Mouse (Mus musculus) B cell, adult 2 months (primary cell): Measurements from ENCODE around the gene Cnn2.
A peak's percentile ranks its signal among the peaks of the same experiment; 100 is the strongest.
"Not testable (repeated sequence)": the region's sequence is repeated elsewhere in the genome, so short reads cannot be mapped to it uniquely, and the experiment has no call there.

Source experiments
- DNase-seq, 2 experiments: peaks; one replicate each; pipeline ENCODE4 v3.0.0; 2022

The Cnn2 gene

DNA sequence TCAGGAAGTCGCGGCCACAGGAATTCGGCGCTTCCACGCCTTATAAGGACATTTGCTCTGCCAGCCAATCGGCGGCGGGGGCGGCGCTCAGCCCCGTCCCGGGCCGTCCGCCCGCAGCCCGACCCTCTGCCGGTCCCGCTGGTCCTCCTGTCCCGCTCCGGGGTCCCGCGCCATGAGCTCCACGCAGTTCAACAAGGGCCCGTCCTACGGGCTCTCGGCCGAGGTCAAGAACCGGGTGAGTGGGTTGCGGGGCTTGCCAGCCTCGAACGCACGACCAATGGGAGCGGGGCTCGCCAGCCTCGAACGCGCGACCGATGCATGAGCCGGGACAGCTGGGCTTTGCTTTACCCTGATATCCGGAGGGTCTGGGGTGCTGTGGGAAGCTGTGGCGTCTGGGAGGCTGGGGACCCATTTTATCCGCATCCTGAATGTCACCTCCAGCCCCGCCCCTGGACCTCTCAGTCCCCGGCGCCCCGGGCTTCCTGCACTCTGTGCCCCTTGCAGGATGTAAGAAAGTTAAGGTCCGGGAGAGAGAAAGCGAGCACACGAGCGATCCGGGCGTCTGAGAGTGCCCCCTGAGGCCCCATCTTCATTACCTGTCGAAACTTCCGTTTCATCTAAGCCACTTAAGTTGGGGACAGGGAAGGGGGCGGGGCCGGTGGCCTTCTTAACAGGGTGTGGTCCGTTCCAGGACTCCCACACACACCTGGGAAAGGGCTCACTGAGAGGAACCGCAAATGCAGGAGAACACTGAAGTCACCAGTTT is at the start of gene Cnn2:
TSS of gene Cnn2 (plus strand) at position 79 of the 766 bp plus-strand sequence.
- peak; percentile 64 to 68 for DNase-seq

DNA sequence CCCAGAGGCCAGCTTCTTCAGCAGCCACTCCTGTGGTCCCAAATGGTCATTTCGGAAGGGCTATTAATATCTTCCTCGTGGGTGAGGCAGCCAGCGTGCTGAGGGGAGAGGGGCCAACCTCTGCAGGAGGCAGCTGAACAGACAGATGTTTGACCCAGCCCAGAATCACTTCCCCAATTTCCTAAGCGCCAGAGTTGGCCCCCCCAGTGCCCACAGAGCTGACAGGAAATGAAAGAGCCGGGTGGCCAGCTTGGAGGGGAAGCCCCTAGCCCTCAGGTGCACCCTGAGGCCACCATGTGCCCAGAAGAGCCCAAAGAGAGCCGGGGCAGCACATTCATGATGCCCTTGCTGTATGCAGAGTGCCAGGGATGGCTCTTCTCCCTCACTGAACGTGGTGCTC is 47.6 kb upstream of the Cnn2 start:
- DNase-seq = peak; percentile 89 to 93

DNA sequence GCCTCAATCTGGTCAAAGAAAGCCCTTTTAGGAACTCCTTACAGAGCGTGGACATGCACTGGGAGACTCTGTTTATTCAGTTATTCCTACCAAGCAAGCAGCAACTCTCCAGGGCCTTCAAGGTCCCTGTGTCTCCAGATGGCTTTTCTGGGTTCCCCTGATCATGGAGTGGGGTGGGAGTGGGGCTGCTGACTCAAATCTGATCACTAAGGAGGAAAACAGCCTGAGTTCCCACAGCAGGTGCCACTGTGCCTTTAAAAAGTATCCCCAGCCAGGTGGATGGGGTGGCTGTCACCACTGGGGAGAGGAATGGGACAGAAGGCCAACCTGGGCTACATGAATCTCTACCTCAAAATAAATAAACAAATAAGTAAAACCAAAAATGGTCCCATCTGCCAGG is 45.4 kb upstream of the Cnn2 start:
- no peak for DNase-seq

GRCm38 (mm10) chr10:79943471-79943901 is 44.9 kb upstream of the Cnn2 start:
- DNase-seq = no peak

DNA sequence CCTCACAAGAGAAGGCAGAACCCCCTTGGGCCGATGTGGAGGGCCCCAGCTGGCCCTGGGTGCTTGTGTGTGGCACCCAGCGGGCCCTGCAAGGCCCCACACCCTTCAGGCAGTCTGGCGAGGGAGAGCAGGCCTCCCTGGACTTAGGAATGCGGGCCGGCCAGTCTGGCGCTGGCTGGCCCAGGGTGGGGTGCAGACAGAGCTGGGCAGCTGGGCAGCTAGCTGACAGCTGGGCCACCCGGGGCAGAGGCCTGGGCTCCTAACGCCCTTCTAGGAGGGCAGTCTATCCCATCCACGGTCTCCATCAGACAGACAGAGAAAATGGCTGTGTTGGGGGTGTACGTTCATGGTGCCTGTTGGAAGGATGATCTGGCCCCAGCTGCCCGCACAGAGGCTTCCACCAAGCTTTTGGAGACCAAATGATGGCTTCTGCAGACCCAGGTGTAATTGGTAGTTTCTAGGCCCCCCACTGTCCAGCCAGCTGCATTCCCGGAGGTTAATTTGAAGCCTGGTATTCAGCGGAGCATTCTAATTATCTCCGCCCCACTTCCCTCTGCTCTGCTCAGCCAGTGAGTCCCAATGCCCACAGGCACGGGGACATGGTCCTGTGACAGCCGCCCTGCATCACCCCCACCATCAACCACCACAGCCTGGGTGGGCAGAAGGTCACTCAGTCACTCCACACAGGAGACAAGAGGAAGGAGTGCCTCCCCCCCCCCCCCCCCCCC is 42.7 kb upstream of the Cnn2 start:
- no peak for DNase-seq

GRCm38 (mm10) chr10:79946752-79947322 is 41.5 kb upstream of the Cnn2 start:
- DNase-seq = no peak

DNA sequence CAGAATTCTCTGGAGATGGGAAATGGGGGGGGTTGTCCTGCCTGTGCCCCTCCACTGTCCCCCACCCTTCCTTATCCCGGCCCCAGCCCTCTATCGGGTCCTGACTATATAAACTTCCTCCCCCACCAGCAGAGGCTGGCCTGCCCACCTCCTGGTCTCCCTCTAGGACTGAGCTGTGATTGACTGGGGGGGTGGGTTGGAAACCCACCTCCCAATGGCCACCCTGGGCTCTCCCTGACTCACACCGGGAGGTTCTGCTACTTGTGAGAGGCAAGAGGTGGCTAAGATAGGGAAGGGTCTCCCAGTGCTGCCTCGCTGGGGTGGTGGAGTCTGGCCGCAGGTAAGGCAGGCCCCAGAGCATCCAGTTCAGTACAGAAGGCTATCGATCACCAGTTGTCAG is 40.9 kb upstream of the Cnn2 start:
- DNase-seq = no peak

DNA sequence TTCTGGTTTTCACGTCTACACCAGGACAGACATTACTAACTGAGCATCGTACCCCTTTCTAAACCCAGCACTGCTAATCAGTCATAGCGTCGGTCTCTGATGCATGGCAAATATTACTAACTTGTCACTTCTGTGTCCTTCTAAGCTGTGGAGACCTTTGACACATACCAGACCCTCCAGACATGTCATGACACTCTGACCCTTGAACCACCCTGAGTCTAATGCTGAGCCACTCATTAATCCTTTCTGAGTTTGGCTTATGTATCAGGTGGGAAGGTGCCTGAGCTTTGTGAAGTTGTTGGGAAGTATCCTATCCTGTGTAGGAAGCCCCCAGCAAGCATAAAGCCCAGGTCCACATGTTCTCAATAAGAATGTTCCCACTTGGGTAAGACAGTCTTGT is 38.5 kb upstream of the Cnn2 start:
- no peak for DNase-seq

DNA sequence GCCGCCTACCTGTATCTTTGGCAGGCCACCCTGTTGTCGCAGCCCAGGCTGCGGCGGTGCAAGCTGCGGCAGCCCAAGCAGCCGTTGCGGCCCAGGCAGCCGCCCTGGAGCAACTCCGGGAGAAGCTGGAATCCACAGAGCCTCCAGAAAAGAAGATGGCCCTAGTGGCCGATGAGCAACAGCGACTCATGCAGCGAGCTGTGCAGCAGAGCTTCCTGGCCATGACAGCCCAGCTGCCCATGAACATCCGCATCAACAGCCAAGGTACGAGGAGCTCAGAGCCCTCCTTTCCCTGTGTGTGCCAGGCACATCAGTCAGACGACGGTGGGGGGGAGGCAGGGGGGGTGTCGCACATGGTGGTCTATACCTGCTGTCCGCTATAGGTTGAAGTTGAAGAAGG is 37.7 kb upstream of the Cnn2 start:
- no peak for DNase-seq

DNA sequence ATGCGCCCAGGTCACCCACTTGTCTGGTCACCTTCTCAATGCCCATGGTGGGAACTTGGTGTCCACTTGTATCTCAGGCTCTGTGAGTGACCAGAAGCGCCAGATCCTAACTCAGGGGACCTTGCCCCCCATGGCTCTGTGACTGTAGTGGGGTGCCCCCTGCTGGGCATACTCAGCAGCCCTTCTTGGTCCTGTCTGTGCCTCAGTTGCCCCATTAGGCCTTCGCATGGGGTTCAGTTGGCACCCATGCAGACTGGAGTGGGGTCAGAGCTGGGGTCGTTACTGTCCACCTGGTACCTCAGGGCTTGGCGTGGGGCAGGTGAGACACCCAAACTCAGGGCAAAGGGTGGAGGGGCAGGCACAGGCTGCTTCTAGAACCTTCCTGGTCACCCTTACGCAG is 34.4 kb upstream of the Cnn2 start:
- peak; percentile 64 to 66 for DNase-seq

GRCm38 (mm10) chr10:79955691-79956090 is 32.7 kb upstream of the Cnn2 start:
- no peak for DNase-seq

GRCm38 (mm10) chr10:79956643-79957154 is 31.7 kb upstream of the Cnn2 start:
- no peak for DNase-seq

- DNase-seq = peak; percentile 90 to 92
These were observed 30.1 kb upstream of the Cnn2 start for GRCm38 (mm10) chr10:79958140-79958816.

DNA sequence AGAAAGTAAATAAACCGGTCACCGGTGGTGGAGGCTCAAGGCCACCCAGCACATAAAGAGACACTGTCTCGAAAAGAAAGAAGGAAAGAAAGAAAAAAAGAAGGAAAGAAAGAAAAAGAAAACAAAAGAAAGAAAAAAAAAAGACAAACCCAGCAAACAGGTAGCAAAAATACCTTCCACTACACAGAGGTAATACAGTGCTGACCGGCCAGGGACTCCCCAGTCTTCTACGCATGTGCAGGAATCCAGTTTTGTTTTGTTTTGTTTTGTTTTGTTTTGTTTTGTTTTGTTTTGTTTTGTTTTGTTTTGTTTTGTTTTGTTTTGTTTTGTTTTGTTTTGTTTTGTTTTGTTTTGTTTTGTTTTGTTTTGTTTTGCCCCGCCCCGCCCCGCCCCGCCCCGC is 29.0 kb upstream of the Cnn2 start:
- not testable (repeated sequence) for DNase-seq

DNA sequence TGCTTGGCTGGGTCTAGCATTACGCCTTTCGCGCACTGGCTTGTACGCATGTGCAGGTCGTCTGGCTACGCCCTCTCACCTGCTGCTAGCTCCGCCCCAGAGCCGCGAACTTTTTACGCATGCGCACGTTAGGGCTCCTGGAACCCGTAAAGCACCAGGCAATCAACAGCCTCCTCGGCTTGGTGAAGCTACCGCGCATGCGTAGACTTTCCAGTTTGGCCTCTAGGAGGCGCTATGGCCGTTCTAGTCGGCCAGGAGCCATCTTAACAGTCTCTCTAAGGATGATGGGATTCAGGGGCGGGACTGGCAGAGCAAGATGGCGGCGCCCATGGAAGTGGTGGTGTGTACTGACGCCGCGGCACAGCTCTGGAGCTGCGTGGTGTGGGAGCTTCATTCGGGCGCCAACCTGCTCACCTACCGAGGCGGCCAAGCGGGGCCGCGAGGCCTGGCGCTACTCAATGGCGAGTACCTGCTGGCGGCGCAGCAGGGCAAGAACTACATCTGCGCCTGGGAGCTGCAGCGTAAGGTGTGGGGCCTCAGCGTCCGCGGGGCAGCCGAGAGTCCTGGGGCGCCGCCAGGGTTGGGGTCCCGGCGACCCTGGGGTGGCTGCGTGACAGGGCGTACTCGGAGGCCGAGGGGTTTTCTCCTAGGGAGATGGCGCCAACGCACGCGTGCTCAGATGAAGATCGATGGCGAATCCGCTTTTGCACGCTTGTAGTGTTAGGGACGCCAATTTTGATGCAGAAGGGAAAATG is 28.4 kb upstream of the Cnn2 start, which contains the start of gene Wdr18:
TSS of gene Wdr18 (plus strand) at position 306 of the 755 bp plus-strand sequence.
- peak; percentile 99 for DNase-seq

GRCm38 (mm10) chr10:79960671-79961294 is 27.6 kb upstream of the Cnn2 start:
- no peak for DNase-seq

DNA sequence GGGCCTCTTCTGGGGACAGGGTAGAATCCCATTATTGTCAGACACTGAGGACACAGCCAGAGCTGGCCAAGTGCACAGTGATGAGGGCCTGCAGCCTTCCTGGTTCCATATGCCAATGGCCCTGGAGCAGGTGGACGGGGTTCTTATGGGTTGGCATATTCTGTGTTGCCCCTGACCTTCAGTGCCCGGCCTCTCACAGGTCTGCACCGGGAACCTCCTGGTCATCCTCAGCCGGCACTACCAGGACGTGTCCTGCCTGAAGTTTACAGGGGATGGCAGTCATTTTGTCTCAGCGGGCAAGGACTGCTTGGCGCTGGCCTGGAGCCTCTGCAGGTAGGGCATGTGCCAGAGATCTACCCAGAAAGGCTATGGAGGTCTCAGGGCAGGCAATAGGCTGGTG is 23.7 kb upstream of the Cnn2 start:
- DNase-seq = no peak

DNA sequence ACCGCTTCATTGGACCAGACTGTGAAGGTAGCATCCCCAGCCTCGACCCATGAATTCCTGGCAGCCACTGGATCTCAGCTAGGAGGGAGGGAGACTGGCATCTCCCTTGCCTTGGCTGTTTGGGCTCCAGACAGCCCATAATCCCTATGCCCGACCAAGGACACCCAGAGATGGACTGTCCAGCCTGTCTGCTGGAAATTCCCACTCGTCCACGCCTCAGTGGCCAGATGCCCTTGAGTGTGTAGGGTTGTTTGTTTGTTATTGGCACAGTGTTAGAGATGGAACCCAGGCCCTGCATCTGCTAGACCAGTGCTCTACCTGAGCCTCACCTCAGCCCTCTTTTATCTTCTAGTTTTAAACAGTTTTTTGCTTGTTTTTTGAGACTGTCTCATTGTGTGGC is 23.1 kb upstream of the Cnn2 start:
- no peak for DNase-seq

- no peak for DNase-seq
These were observed 21.4 kb upstream of the Cnn2 start for GRCm38 (mm10) chr10:79966886-79967400.

DNA sequence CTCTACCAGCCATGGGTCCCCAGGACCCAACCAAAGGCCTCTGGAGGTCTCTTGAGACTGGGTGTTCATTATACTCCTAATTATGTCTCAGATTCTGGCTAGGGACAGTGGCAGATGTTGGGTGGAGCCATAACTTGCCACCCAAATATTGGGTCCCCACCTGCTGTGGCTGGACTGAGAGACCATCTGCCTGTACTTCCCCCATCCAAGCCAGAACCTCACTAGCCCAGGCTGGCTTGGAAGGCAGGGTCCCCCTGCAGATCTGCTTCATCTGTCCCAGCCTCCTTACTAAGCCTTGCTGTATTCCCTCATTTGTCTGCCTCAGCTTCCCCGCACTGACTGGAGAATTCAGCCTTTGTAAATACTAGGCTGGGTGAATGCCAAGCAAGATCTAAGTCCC is 20.2 kb upstream of the Cnn2 start:
- no peak for DNase-seq

DNA sequence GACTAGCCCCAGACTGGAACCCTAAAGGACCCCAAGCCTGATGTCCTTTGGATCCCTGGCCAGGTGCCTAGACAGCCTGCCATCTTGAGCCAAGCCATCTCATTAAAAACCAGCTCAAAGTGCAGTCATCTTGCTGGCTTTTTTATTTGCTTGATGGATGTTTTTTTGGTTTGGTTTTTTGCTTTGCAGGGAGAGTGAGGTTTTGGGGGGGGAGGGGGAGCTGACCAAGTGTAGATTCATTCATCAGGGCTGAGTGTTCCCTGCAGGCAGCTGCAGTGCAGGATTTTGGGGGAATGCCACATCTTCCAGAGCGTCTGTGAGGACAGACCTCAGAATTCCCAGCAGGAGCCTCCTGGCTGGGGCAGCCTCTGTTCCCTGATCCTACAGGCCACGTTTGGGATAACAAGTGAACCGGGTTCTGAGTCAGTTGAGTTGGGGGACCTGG is 19.2 kb upstream of the Cnn2 start:
- no peak for DNase-seq
